Mouse (Mus musculus) lung, embryonic 15.5 days (tissue): ENCODE data around the gene Eddm3b. TPM values are rescaled to one million over a fixed set of nuclear protein-coding genes. Genes with fewer than 3 reads are reported as not detected.

Experiments used
- ATAC-seq: fragments of 200-750 bp; cut with Nextera tagmentation; 2 replicates; pipeline ENCODE4 v1.8.0; 2017; ENCODE audit warnings: moderate number of reproducible peaks, borderline replicate concordance; ENCODE audit not compliant: low FRiP score, low TSS enrichment; ENCODE audit errors: extremely low read depth
- H3K27ac ChIP-seq: fragments of 300-500 bp; sonication (generic); 2 replicates; pipeline ENCODE4 v1.5.1; 2015; ENCODE audit warnings: moderate library complexity, mild to moderate bottlenecking, inconsistent platforms
- H3K27me3 ChIP-seq: fragments of 300-500 bp; sonication (generic); 2 replicates; pipeline ENCODE4 v1.6.1; 2015; ENCODE audit warnings: inconsistent platforms
- H3K36me3 ChIP-seq: fragments of 300-500 bp; sonication (generic); 2 replicates; pipeline ENCODE4 v1.6.1; 2015; ENCODE audit warnings: inconsistent platforms
- H3K4me1 ChIP-seq: fragments of 300-500 bp; sonication (generic); 2 replicates; pipeline ENCODE4 v1.6.1; 2015; ENCODE audit warnings: inconsistent platforms
- H3K4me2 ChIP-seq: fragments of 300-500 bp; sonication (generic); 2 replicates; pipeline ENCODE4 v1.6.1; 2015; ENCODE audit warnings: inconsistent platforms, mild to moderate bottlenecking, moderate library complexity
- H3K4me3 ChIP-seq: fragments of 300-500 bp; sonication (generic); 2 replicates; pipeline ENCODE4 v1.5.1; 2015; ENCODE audit warnings: mild to moderate bottlenecking, inconsistent platforms
- H3K9ac ChIP-seq: fragments of 300-500 bp; sonication (generic); 2 replicates; pipeline ENCODE4 v1.6.1; 2015; ENCODE audit warnings: inconsistent platforms
- H3K9me3 ChIP-seq: fragments of 300-500 bp; sonication (generic); 2 replicates; pipeline ENCODE4 v1.6.1; 2016; ENCODE audit warnings: inconsistent platforms
- WGBS: fragments of 180-500 bp; shearing (Covaris S2); methylation state at CpG from one replicate; pipeline ENCODE4 v1.1.7; 2015; 5-methylcytosine and 5-hydroxymethylcytosine counted together
- polyA plus RNA-seq: library from polyadenylated mRNA; unstranded; fragments of >200 nt; fragmentation: Nextera tagmentation; extraction: Ambion mirVana; gene quantifications from 2 replicates; pipeline ENCODE4 v1.2.1, GENCODE M21; 2015

Gene Eddm3b
- polyA plus RNA-seq, 1 experiment from 2014 or later = not detected

- Histone ChIP-seq H3K4me3 (peak overlapping the region; percentile 74), H3K4me2 (peak overlapping the region; percentile 71), H3K36me3 (no peaks in the 10 kb centered on the region), H3K9ac (peak overlapping the region; percentile 51), H3K27ac (peak overlapping the region; percentile 89), H3K27me3 (peaks cover 6% of the 10 kb centered on the region; the same call in 1 of the 2 replicates), H3K4me1 (peaks cover 25% of the 10 kb centered on the region), H3K9me3 (no peaks in the 10 kb centered on the region)
- ATAC-seq = peak; percentile 20; the same call in 1 of the 2 replicates
- whole genome bisulfite sequencing = under 1% methylated on average over 23 of the region's 23 CpGs
These were observed 25.9 kb upstream of the Eddm3b start for GRCm38 (mm10) chr14:51088166-51088969.

GRCm38 (mm10) chr14:51088970-51089673, 25.1 kb upstream of the Eddm3b start:
- Histone ChIP-seq H3K9ac (peak overlapping the region; percentile 61), H3K27me3 (no peaks in the 10 kb centered on the region)
- ATAC-seq = peak; percentile 93

GRCm38 (mm10) chr14:51089674-51090076, 24.6 kb upstream of the Eddm3b start:
- Histone ChIP-seq H3K27me3 (no peaks in the 10 kb centered on the region), H3K4me2 (peak overlapping the region; percentile 71), H3K36me3 (no peaks in the 10 kb centered on the region), H3K4me3 (peak overlapping the region; percentile 74), H3K27ac (peak overlapping the region; percentile 91), H3K9me3 (no peaks in the 10 kb centered on the region), H3K9ac (peak overlapping the region; percentile 61), H3K4me1 (peaks cover 18% of the 10 kb centered on the region)
- ATAC-seq = no peak
- WGBS = under 1% methylated on average over 15 of the region's 15 CpGs

More at GRCm38 (mm10) chr14:51088970-51089673, 25.1 kb upstream of the Eddm3b start:
- no peaks in the 10 kb centered on the region for H3K36me3 ChIP-seq
- peaks cover 18% of the 10 kb centered on the region for H3K4me1 ChIP-seq
- H3K4me2 ChIP-seq = peak overlapping the region; percentile 71
- H3K9me3 ChIP-seq = no peaks in the 10 kb centered on the region
- peak overlapping the region; percentile 91 for H3K27ac ChIP-seq
- WGBS = under 1% methylated on average over 34 of the region's 34 CpGs
- H3K4me3 ChIP-seq = peak overlapping the region; percentile 74

- Histone ChIP-seq H3K4me1 (peaks cover 18% of the 10 kb centered on the region), H3K4me2 (peak overlapping the region; percentile 71), H3K4me3 (peak overlapping the region; percentile 74), H3K36me3 (no peaks in the 10 kb centered on the region), H3K27me3 (no peaks in the 10 kb centered on the region), H3K9me3 (no peaks in the 10 kb centered on the region), H3K9ac (peak overlapping the region; percentile 61), H3K27ac (peak overlapping the region; percentile 91)
- peak; percentile 48; the same call in 1 of the 2 replicates for ATAC-seq
- under 1% methylated on average over 27 of the region's 27 CpGs for WGBS
These were observed 24.0 kb upstream of the Eddm3b start for GRCm38 (mm10) chr14:51090077-51090781.

GRCm38 (mm10) chr14:51090921-51091900, 23.0 kb upstream of the Eddm3b start, which contains the start of the genes Rnase4 and Ang:
TSS of gene Rnase4 (plus strand) at chr14:51091077.
TSS of gene Ang (plus strand) at chr14:51091150.
- peak within 1 kb of the TSS; percentile 71 for H3K4me2 ChIP-seq
- ATAC-seq = peak; percentile 39; the same call in 1 of the 2 replicates
- H3K4me3 ChIP-seq = peak within 1 kb of the TSS; percentile 74
- H3K36me3 ChIP-seq = no peaks in the 10 kb centered on the region
- H3K9ac ChIP-seq = peak within 1 kb of the TSS; percentile 61
- 5% methylated on average over 33 of the region's 33 CpGs for WGBS
- H3K4me1 ChIP-seq = peaks cover 26% of the 10 kb centered on the region
- H3K27me3 ChIP-seq = no peaks in the 10 kb centered on the region
- peak within 1 kb of the TSS; percentile 91 for H3K27ac ChIP-seq
- H3K9me3 ChIP-seq = no peaks in the 10 kb centered on the region

- Histone ChIP-seq H3K9me3 (no peaks in the 10 kb centered on the region), H3K4me1 (peaks cover 26% of the 10 kb centered on the region), H3K4me2 (peak overlapping the region; percentile 71), H3K4me3 (peak overlapping the region; percentile 74), H3K27ac (0 out of 2 replicates have a peak overlapping the region, but pooled peaks have one; percentile 10), H3K27me3 (no peaks in the 10 kb centered on the region), H3K36me3 (no peaks in the 10 kb centered on the region), H3K9ac (no peak overlapping the region)
- 32% methylated on average over 8 of the region's 8 CpGs for WGBS
- no peak for ATAC-seq
These were observed 22.1 kb upstream of the Eddm3b start for GRCm38 (mm10) chr14:51092073-51092620.

- no peak overlapping the region for H3K4me2 ChIP-seq
- no peak for ATAC-seq
- H3K4me1 ChIP-seq = peaks cover 19% of the 10 kb centered on the region; the same call in 1 of the 2 replicates
- no peak overlapping the region for H3K9ac ChIP-seq
- no peaks in the 10 kb centered on the region for H3K36me3 ChIP-seq
- H3K27me3 ChIP-seq = no peaks in the 10 kb centered on the region
- no peaks in the 10 kb centered on the region for H3K9me3 ChIP-seq
- WGBS = 26% methylated on average over 3 of the region's 3 CpGs
- H3K4me3 ChIP-seq = no peak overlapping the region
- no peak overlapping the region for H3K27ac ChIP-seq
These were observed 20.7 kb upstream of the Eddm3b start for GRCm38 (mm10) chr14:51093496-51093895.

GRCm38 (mm10) chr14:51094096-51094875, 19.9 kb upstream of the Eddm3b start:
- Histone ChIP-seq H3K4me2 (no peak overlapping the region), H3K27me3 (no peaks in the 10 kb centered on the region), H3K36me3 (no peaks in the 10 kb centered on the region), H3K4me1 (peaks cover 19% of the 10 kb centered on the region; the same call in 1 of the 2 replicates), H3K27ac (no peak overlapping the region), H3K9ac (no peak overlapping the region), H3K4me3 (no peak overlapping the region), H3K9me3 (no peaks in the 10 kb centered on the region)
- ATAC-seq = no peak
- 70% methylated on average over 5 of the region's 5 CpGs for WGBS

- no peak overlapping the region for H3K4me2 ChIP-seq
- no peak overlapping the region for H3K9ac ChIP-seq
- no peaks in the 10 kb centered on the region for H3K9me3 ChIP-seq
- no peak for ATAC-seq
- no peak overlapping the region for H3K4me3 ChIP-seq
- H3K4me1 ChIP-seq = peaks cover 19% of the 10 kb centered on the region; the same call in 1 of the 2 replicates
- H3K27ac ChIP-seq = no peak overlapping the region
- H3K27me3 ChIP-seq = no peaks in the 10 kb centered on the region
- WGBS = 65% methylated on average over 8 of the region's 9 CpGs
- H3K36me3 ChIP-seq = no peaks in the 10 kb centered on the region
These were observed 19.3 kb upstream of the Eddm3b start for GRCm38 (mm10) chr14:51094921-51095320.
